Mouse (Mus musculus): ENCODE results near the gene Hnrnph3.

GRCm38 (mm10) chr10:63025016-63025415, 999 bp upstream of the Hnrnph3 start:
- TF ChIP-seq CTCF (conservative IDR thresholded peaks at IDR 0.05 in 1 of 2, IDR thresholded peaks at IDR 0.05 in 1 of 2; ENCODE audit: low read depth in 2 of 2, low read length in 2 of 2) (no peak), RAD21 (IDR thresholded peaks at IDR 0.05; ENCODE audit: low read depth, low read length) (no peak), USF1 (IDR thresholded peaks at IDR 0.05; ENCODE audit: low read depth, low read length) (no peak)

Measured in CH12.LX (cell line).